Mouse (Mus musculus): ENCODE results near the gene Kcna4. TPM values are rescaled to one million over a fixed set of nuclear protein-coding genes. Genes with fewer than 3 reads are reported as not detected.
A peak's percentile ranks its signal among the peaks of the same experiment; 100 is the strongest.

Kcna4 gene
- 13.4 and 16.4 TPM in 2 replicates for polyA plus RNA-seq (2012; rRNA removed)

DNA sequence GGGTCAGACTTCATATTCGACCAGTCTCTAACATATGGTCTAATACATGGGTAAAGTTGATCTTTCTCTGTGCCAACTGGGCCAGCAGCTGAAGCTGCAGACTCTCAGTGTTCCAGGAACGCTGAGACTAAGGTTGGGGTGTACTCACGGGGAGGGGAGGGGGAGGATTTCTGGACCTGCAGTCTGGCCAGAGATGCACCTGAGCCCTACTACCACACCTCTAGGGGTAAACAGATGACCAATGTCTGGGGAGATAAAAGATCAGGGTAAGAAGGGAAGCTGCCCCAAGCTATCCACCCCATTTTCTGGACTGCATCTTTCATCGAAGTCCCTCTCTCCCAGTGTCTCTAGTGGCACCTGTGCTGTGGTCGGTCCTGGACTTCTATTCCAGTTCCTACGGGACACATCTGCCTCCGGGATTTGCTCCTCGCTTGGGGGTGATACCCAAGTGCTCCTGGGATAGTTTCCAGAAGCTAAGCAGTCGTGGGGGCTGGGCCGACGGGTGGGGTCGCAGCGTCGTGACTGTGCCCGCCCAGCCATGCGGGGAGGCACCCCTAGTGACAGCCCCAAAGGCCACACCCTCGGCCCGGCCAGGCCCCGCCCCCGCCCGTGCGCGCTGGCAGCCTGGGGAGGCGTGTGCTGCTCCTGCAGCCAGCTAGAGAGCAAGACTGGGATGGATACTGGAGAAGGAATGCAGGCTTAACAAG is at the start of gene Kcna4:
Kcna4 (plus strand) TSS at position 650 of the 707 bp plus-strand sequence.
- Histone ChIP-seq H3K4me1 (ENCODE audit: control insufficient read depth, insufficient read depth, low read length) (peaks cover 1% of the 10 kb centered on the region; the same call in 1 of the 2 replicates), H3K4me3 (ENCODE audit: insufficient read depth, low read length) (peak within 1 kb of the TSS; percentile 63), H3K27ac (ENCODE audit: insufficient read depth, low read length) (peak within 1 kb of the TSS; percentile 31; the same call in 1 of the 2 replicates)
- TF ChIP-seq POLR2A (IDR thresholded peaks at IDR 0.05; ENCODE audit: extremely low read depth, insufficient read depth, low read length) (peak; percentile 82), CTCF (IDR thresholded peaks at IDR 0.05; ENCODE audit: extremely low read depth, insufficient read depth, low read length) (no peak)

DNA sequence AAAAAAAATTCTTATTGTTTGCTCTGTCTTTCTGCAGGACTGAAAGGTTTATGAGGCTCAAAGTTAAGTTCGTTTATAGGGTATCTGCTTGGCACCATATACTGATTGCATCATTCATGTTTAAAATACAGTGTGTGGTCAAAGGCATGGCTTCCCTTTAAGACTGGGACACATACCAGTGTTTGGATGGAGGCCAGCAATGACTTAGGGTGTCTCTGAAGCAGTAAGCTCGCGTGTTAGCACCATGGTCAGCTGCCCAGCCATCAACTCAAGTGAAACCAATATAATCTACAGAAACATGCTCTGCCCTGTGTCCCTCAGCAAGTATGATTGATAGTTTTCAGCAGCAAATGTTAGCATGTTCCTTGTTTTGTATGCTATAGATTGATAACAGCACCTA is 32.3 kb upstream of the Kcna4 start:
- TF ChIP-seq POLR2A (IDR thresholded peaks at IDR 0.05; ENCODE audit: extremely low read depth, insufficient read depth, low read length) (no peak), CTCF (IDR thresholded peaks at IDR 0.05; ENCODE audit: extremely low read depth, insufficient read depth, low read length) (no peak)
- H3K4me3 ChIP-seq (ENCODE audit: insufficient read depth, low read length): no peak overlapping the region

DNA sequence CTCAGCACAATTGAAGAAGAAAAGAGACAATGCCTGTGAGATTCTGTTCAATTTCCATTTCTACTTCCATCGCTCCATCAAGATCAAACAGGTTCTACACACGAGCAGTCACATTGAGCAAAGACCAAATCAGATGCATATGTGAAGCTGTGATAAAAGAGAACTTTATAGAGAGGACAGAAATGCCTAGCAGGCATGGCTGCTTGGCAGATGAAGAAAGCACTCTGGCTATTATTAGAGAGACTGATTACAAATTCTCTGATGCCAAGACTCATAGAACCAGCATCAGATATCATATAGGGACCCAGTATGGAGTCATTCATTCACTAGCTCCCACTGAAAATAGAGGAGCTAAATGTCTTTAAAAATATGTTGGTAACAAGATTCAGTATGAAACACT is 24.2 kb upstream of the Kcna4 start:
- Histone ChIP-seq H3K4me1 (ENCODE audit: control insufficient read depth, insufficient read depth, low read length) (no peaks in the 10 kb centered on the region), H3K4me3 (ENCODE audit: insufficient read depth, low read length) (no peak overlapping the region), H3K27ac (ENCODE audit: insufficient read depth, low read length) (no peak overlapping the region)
- TF ChIP-seq POLR2A (IDR thresholded peaks at IDR 0.05; ENCODE audit: extremely low read depth, insufficient read depth, low read length) (no peak), CTCF (IDR thresholded peaks at IDR 0.05; ENCODE audit: extremely low read depth, insufficient read depth, low read length) (no peak)

More for the DNA sequence above, 32.3 kb upstream of the Kcna4 start:
- H3K27ac ChIP-seq (ENCODE audit: insufficient read depth, low read length): no peak overlapping the region
- H3K4me1 ChIP-seq (ENCODE audit: control insufficient read depth, insufficient read depth, low read length): no peaks in the 10 kb centered on the region

DNA sequence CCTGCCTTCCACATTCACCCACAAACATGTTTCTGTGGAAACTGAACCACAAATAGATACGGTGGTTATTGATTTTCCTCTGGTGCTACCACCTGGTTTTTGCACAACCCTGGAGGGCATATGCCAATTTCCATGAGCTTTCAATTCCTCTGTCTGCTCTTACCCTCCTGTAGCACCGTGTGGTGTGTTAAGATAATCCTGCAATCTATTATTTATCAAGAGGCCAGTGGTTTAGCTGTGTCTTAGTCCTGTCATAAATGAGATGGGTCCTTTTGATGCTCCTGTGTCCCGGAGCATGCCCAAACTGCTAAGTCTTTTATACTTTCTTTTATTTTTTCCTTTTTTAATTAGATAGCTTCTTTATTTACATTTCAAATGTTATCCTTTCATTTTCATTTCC is 20.4 kb upstream of the Kcna4 start:
- Histone ChIP-seq H3K27ac (ENCODE audit: insufficient read depth, low read length) (no peak overlapping the region), H3K4me3 (ENCODE audit: insufficient read depth, low read length) (no peak overlapping the region), H3K4me1 (ENCODE audit: control insufficient read depth, insufficient read depth, low read length) (no peaks in the 10 kb centered on the region)
- no peak for TF ChIP-seq CTCF (IDR thresholded peaks at IDR 0.05; ENCODE audit: extremely low read depth, insufficient read depth, low read length)
- no peak for TF ChIP-seq POLR2A (IDR thresholded peaks at IDR 0.05; ENCODE audit: extremely low read depth, insufficient read depth, low read length)

DNA sequence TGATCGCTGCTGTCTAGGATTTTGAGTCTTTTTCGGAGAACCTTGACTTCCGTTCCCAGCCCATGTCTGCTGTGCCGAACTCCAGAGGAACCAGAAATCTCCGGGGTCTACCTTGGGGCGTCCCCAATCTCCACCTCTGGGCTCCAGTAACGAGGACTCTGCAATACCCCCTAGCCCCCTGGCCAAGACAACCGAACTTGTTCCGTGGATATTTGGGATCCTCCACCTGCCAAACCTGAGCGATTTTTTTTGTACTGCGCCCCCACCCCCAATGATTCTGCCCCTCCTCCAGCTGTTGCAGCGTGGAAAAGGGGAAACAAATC is 219 bp downstream of the Kcna4 start:
- H3K4me3 ChIP-seq (ENCODE audit: insufficient read depth, low read length): peak overlapping the region; percentile 63
- TF ChIP-seq POLR2A (IDR thresholded peaks at IDR 0.05; ENCODE audit: extremely low read depth, insufficient read depth, low read length): no peak
- TF ChIP-seq CTCF (IDR thresholded peaks at IDR 0.05; ENCODE audit: extremely low read depth, insufficient read depth, low read length): no peak
- H3K4me1 ChIP-seq (ENCODE audit: control insufficient read depth, insufficient read depth, low read length): peaks cover 1% of the 10 kb centered on the region; the same call in 1 of the 2 replicates
- peak overlapping the region; percentile 31; the same call in 1 of the 2 replicates for H3K27ac ChIP-seq (ENCODE audit: insufficient read depth, low read length)

DNA sequence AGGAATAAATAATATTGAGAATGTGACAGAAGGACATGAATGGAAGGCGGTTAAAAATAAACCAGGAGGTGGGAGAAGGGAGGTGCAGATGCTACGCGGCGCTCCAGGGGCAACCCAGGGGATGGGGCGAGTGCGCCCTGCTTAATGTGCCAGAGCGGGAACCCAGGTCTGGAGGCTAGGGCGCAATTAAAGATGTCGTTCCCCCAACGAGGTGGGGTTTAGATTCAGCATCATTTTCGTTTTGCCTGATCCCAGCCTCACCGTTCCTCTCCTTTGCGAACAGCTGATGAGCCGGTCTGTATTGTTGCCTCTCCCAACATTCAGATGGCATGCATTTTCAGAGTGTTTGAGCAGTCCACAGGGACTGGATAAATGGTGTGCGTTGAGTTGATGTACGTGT is 703 bp downstream of the Kcna4 start:
- Histone ChIP-seq H3K27ac (ENCODE audit: insufficient read depth, low read length) (peak overlapping the region; percentile 31; the same call in 1 of the 2 replicates), H3K4me1 (ENCODE audit: control insufficient read depth, insufficient read depth, low read length) (peaks cover 1% of the 10 kb centered on the region; the same call in 1 of the 2 replicates), H3K4me3 (ENCODE audit: insufficient read depth, low read length) (peak overlapping the region; percentile 63)
- TF ChIP-seq POLR2A (IDR thresholded peaks at IDR 0.05; ENCODE audit: extremely low read depth, insufficient read depth, low read length): no peak
- no peak for TF ChIP-seq CTCF (IDR thresholded peaks at IDR 0.05; ENCODE audit: extremely low read depth, insufficient read depth, low read length)

DNA sequence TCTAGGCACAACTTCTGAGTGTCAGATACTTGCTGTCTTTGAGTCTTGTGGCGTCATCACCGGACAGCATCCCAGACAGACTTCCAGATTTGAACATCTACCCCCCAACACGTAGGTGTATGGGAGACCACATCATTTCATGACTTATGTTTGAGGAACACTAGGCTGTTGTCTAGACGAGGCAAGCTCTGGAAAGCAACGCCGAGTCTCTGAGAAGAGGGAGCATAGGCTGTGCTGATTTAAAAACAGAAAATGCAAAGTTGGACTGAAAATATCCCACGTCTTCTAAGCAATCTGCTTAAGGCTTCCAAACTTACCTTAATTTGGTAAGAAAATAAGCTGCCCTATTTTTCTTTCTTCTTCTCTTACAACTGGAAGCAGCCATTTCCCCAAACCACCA is 4.1 kb downstream of the Kcna4 start:
- H3K4me3 ChIP-seq (ENCODE audit: insufficient read depth, low read length): no peak overlapping the region
- TF ChIP-seq POLR2A (IDR thresholded peaks at IDR 0.05; ENCODE audit: extremely low read depth, insufficient read depth, low read length) (no peak), CTCF (IDR thresholded peaks at IDR 0.05; ENCODE audit: extremely low read depth, insufficient read depth, low read length) (no peak)
- peak overlapping the region; percentile 33; the same call in 1 of the 2 replicates for H3K27ac ChIP-seq (ENCODE audit: insufficient read depth, low read length)
- peaks cover 1% of the 10 kb centered on the region; the same call in 1 of the 2 replicates for H3K4me1 ChIP-seq (ENCODE audit: control insufficient read depth, insufficient read depth, low read length)

DNA sequence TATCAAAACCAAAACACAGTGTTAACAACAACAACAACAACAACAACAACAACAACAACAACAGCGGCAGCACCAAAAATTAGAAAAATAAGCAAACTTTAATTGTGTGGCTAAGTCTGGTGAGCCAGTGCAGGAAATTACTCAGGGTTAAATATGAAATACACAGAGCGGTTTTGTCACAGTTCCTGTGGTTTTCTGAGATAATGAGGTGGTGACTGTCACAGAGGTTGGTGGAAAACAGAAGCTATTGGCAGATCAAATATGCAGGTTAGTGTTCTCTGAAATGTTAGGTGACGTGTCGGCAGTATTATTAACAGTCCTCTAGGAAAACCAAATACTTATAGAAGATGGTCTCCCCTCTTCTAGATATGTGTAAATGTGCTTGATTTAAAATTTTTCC is 11.4 kb downstream of the Kcna4 start:
- no peak overlapping the region for H3K4me3 ChIP-seq (ENCODE audit: insufficient read depth, low read length)
- H3K27ac ChIP-seq (ENCODE audit: insufficient read depth, low read length): no peak overlapping the region
- H3K4me1 ChIP-seq (ENCODE audit: control insufficient read depth, insufficient read depth, low read length): peaks cover 5% of the 10 kb centered on the region; the same call in 1 of the 2 replicates
- TF ChIP-seq POLR2A (IDR thresholded peaks at IDR 0.05; ENCODE audit: extremely low read depth, insufficient read depth, low read length): no peak
- TF ChIP-seq CTCF (IDR thresholded peaks at IDR 0.05; ENCODE audit: extremely low read depth, insufficient read depth, low read length): no peak

DNA sequence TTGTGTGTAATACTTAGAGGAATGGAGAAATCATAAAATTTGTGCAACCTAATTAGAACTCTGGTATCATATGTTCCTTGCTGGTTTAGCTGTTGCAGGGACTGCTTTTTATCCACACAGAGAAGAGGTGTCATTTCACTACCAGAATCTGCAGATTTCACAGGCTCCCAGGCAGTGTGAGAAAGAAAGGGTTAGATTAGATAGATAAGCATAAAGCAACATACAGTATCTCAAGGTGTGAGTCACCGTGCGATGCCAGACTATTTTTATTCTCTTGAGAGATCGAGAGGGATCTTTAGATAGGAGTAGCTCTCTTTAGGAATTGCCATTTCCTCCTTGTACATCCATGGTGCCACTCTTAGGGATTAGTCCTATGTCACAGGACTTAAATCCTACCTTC is 14.3 kb downstream of the Kcna4 start:
- H3K4me1 ChIP-seq (ENCODE audit: control insufficient read depth, insufficient read depth, low read length): peaks cover 5% of the 10 kb centered on the region; the same call in 1 of the 2 replicates
- H3K4me3 ChIP-seq (ENCODE audit: insufficient read depth, low read length): no peak overlapping the region
- H3K27ac ChIP-seq (ENCODE audit: insufficient read depth, low read length): no peak overlapping the region
- TF ChIP-seq CTCF (IDR thresholded peaks at IDR 0.05; ENCODE audit: extremely low read depth, insufficient read depth, low read length) (no peak), POLR2A (IDR thresholded peaks at IDR 0.05; ENCODE audit: extremely low read depth, insufficient read depth, low read length) (no peak)

DNA sequence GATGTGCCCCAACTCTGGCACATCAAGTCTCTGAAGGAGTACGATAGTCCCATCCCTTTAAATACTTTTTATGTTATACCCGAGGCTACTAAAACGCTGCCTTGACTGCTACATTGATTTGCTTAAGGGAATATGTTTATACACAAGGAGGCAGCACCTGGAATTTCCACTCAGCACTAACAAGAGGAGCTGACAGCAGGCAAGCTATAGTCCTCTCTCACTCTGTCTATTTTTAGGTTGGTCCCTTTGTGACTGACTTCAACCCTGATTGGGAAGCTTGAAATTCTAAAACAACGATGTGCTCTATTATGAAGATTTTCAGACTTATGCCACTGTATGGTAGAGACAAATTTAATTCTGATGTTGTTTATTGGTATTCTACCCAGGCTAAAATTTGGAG is 15.6 kb downstream of the Kcna4 start:
- H3K4me1 ChIP-seq (ENCODE audit: control insufficient read depth, insufficient read depth, low read length): peaks cover 5% of the 10 kb centered on the region; the same call in 1 of the 2 replicates
- TF ChIP-seq CTCF (IDR thresholded peaks at IDR 0.05; ENCODE audit: extremely low read depth, insufficient read depth, low read length) (no peak), POLR2A (IDR thresholded peaks at IDR 0.05; ENCODE audit: extremely low read depth, insufficient read depth, low read length) (no peak)
- H3K4me3 ChIP-seq (ENCODE audit: insufficient read depth, low read length): no peak overlapping the region
- no peak overlapping the region for H3K27ac ChIP-seq (ENCODE audit: insufficient read depth, low read length)
